Mouse (Mus musculus): ENCODE measurements around the gene Nolc1. TPM values are rescaled to one million over a fixed set of nuclear protein-coding genes. Genes with fewer than 3 reads are reported as not detected.

Nolc1 gene
- total RNA-seq, 2 experiments from 2014 or later: 16.4 to 17.2 TPM

GRCm38 (mm10) chr19:46041299-46041932, 34.2 kb upstream of the Nolc1 start:
- DNase-seq: no peak
- intact Hi-C loops (cut with DNase I): no loop called here

GRCm38 (mm10) chr19:46041933-46042475, 33.7 kb upstream of the Nolc1 start:
- peak; percentile 86 to 91 for DNase-seq
- intact Hi-C loops (cut with DNase I): no loop called here

GRCm38 (mm10) chr19:46042476-46043011, 33.1 kb upstream of the Nolc1 start:
- intact Hi-C loops (cut with DNase I): no loop called here
- DNase-seq: no peak

- peak in 1 of 2 experiments; percentile 42 for DNase-seq
- intact Hi-C loops (cut with DNase I): no loop called here
Measured at GRCm38 (mm10) chr19:46043380-46043779, 32.3 kb upstream of the Nolc1 start.

GRCm38 (mm10) chr19:46044271-46044992, 31.2 kb upstream of the Nolc1 start, which contains the start of gene Pprc1:
Gene Pprc1, plus strand, starts transcription at chr19:46044886.
- intact Hi-C loops (cut with DNase I): no loop called here
- peak; percentile 43 to 67 for DNase-seq

GRCm38 (mm10) chr19:46044993-46045695, 30.5 kb upstream of the Nolc1 start, which contains the start of gene Ldb1:
Gene Ldb1, minus strand, starts transcription at chr19:46045214.
- intact Hi-C loops (cut with DNase I): no loop called here
- peak; percentile 87 to 89 for DNase-seq

GRCm38 (mm10) chr19:46045696-46046311, 29.9 kb upstream of the Nolc1 start:
- DNase-seq: peak; percentile 61 to 62
- intact Hi-C loops (cut with DNase I): no loop called here

- DNase-seq: no peak
- intact Hi-C loops (cut with DNase I): no loop called here
Measured at GRCm38 (mm10) chr19:46046621-46047025, 29.0 kb upstream of the Nolc1 start.

- DNase-seq: no peak
- intact Hi-C loops (cut with DNase I): no loop called here
Measured at GRCm38 (mm10) chr19:46047426-46047825, 28.2 kb upstream of the Nolc1 start.

- DNase-seq: no peak
- intact Hi-C loops (cut with DNase I): no loop called here
Measured at GRCm38 (mm10) chr19:46049129-46049528, 26.5 kb upstream of the Nolc1 start.

- intact Hi-C loops (cut with DNase I): no loop called here
- DNase-seq: no peak
Measured at GRCm38 (mm10) chr19:46050462-46050861, 25.2 kb upstream of the Nolc1 start.

- intact Hi-C loops (cut with DNase I): no loop called here
- no peak for DNase-seq
Measured at GRCm38 (mm10) chr19:46055752-46056387, 19.8 kb upstream of the Nolc1 start.

GRCm38 (mm10) chr19:46056388-46056946, 19.2 kb upstream of the Nolc1 start:
- peak; percentile 90 to 93 for DNase-seq
- intact Hi-C loops (cut with DNase I): no loop called here

GRCm38 (mm10) chr19:46056947-46057607, 18.6 kb upstream of the Nolc1 start:
- intact Hi-C loops (cut with DNase I): no loop called here
- peak; percentile 84 to 85 for DNase-seq

- intact Hi-C loops (cut with DNase I): loop anchor here (2.0 kb wide), 1 partner anchor 16 kb away; the partner anchor contains the start of gene Nolc1
- DNase-seq: no peak
Measured at GRCm38 (mm10) chr19:46058466-46058865, 17.2 kb upstream of the Nolc1 start.

- intact Hi-C loops (cut with DNase I): no loop called here
- no peak for DNase-seq
Measured at GRCm38 (mm10) chr19:46060845-46061244, 14.8 kb upstream of the Nolc1 start.

- intact Hi-C loops (cut with DNase I): no loop called here
- DNase-seq: no peak
Measured at GRCm38 (mm10) chr19:46068054-46068453, 7.6 kb upstream of the Nolc1 start.

- DNase-seq: no peak
- intact Hi-C loops (cut with DNase I): no loop called here
Measured at GRCm38 (mm10) chr19:46073285-46073684, 2.4 kb upstream of the Nolc1 start.

- intact Hi-C loops (cut with DNase I): loop anchor here (2.0 kb wide), 1 partner anchor 15 kb away; no protein-coding TSS in a partner anchor
- DNase-seq: no peak
Measured at GRCm38 (mm10) chr19:46074266-46074665, 1.4 kb upstream of the Nolc1 start.
